Mouse (Mus musculus): ENCODE measurements at regions not wholly inside any gene's neighbourhood (a gene's known extent, or its start where the extent isn't known, plus 50 kb on each side); places are given as distances from the start of the nearest gene placed in this dataset.

DNA sequence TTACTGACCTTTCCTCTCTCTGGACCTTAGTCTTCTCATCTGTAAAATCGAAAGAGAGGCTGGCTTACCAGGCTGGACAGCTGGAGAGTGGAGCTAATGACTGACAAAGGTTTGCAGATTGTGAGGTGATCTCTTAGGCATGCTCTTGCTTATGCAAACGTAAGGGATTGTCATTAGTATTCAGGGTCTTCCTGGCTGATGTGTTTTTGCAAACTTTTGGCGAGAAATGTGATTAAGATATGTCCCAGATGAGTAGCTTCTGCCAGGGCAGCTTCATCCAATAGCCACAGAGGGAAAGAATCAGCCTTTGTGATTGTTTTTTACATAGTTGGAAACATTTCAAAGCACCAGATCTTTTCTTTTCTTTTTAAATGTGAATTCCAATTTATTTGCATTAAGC is 95.1 kb downstream of the Gm12728 start:
- H3K9me3 ChIP-seq (ENCODE audit: control insufficient read depth, low read length) = no peaks in the 10 kb centered on the region
- TF ChIP-seq POLR2A (IDR thresholded peaks at IDR 0.05; ENCODE audit: borderline replicate concordance, extremely low read depth, insufficient read depth, insufficient read length) = no peak
- no peaks in the 10 kb centered on the region for H3K36me3 ChIP-seq (ENCODE audit: control insufficient read depth, insufficient read depth, low read length)
- no peak overlapping the region for H3K27ac ChIP-seq (replicated peaks; ENCODE audit: low read depth, low read length)
- 56% methylated on average over 3 of the region's 3 CpGs for WGBS
- DNase-seq (ENCODE audit: low spot score) (peak; percentile 49), ATAC-seq (ENCODE audit: low FRiP score, low read depth) (no peak)
- H3K4me1 ChIP-seq (ENCODE audit: control insufficient read depth, insufficient read depth, low read length) = no peaks in the 10 kb centered on the region
- H3K9ac ChIP-seq (ENCODE audit: low read depth, low read length, severe bottlenecking) = no peak overlapping the region
- H3K27me3 ChIP-seq (ENCODE audit: control insufficient read depth, insufficient read depth, low read length) = no peaks in the 10 kb centered on the region
- H3K4me2 ChIP-seq (replicated peaks; ENCODE audit: low read depth, low read length, severe bottlenecking) = no peak overlapping the region
- H3K4me3 ChIP-seq (replicated peaks; ENCODE audit: low read length) = no peak overlapping the region

DNA sequence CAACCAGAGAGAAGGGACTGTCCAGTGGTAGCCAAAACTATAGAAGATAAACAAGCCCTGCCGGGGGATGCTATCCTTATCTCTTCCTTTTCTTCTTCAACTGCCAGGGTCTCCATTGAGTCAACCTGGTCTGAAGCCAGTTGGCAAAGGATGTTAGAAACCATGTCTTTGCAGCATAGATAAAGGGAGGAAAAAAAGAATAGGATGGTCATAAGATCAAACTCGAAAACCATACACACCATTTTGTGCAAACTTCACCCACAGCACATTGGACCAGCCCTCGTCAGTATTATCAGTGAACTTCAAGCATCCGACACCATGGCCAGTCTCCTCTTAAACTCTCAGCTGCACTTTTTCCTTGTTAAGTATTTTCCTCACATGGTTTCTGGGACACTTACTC is 101.8 kb downstream of the Gm12728 start:
- no peak overlapping the region for H3K4me2 ChIP-seq (replicated peaks; ENCODE audit: low read depth, low read length, severe bottlenecking)
- no peak overlapping the region for H3K27ac ChIP-seq (replicated peaks; ENCODE audit: low read depth, low read length)
- 83% methylated on average over 4 of the region's 4 CpGs for WGBS
- no peak overlapping the region for H3K9ac ChIP-seq (ENCODE audit: low read depth, low read length, severe bottlenecking)
- no peak for ATAC-seq (ENCODE audit: low FRiP score, low read depth)
- DNase-seq (ENCODE audit: low spot score) = no peak
- no peaks in the 10 kb centered on the region for H3K27me3 ChIP-seq (ENCODE audit: control insufficient read depth, insufficient read depth, low read length)
- H3K4me1 ChIP-seq (ENCODE audit: control insufficient read depth, insufficient read depth, low read length) = no peaks in the 10 kb centered on the region
- TF ChIP-seq POLR2A (IDR thresholded peaks at IDR 0.05; ENCODE audit: borderline replicate concordance, extremely low read depth, insufficient read depth, insufficient read length) = no peak
- no peak overlapping the region for H3K4me3 ChIP-seq (replicated peaks; ENCODE audit: low read length)
- H3K9me3 ChIP-seq (ENCODE audit: control insufficient read depth, low read length) = no peaks in the 10 kb centered on the region
- H3K36me3 ChIP-seq (ENCODE audit: control insufficient read depth, insufficient read depth, low read length) = no peaks in the 10 kb centered on the region

DNA sequence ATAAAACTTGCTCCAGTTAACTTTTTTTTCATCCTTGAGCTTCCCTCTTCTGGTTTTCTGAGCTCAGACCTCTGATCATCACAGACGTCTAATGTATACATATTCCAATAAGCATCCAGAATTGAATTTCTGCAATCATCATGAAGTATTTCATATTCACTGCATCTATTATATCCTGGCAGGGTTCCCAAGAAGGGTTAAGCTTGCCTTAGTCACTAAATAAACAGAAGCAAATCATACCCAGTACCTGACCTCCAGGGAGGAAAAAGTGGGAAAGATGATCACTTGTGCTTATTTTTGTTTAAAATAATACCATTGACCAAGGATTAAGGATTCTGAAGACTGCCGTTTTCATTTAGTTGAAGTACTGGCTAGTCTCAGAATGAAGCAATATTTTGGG is 102.4 kb downstream of the Gm12728 start:
- Histone ChIP-seq H3K4me2 (replicated peaks; ENCODE audit: low read depth, low read length, severe bottlenecking) (no peak overlapping the region), H3K9ac (ENCODE audit: low read depth, low read length, severe bottlenecking) (no peak overlapping the region), H3K36me3 (ENCODE audit: control insufficient read depth, insufficient read depth, low read length) (no peaks in the 10 kb centered on the region), H3K9me3 (ENCODE audit: control insufficient read depth, low read length) (no peaks in the 10 kb centered on the region), H3K4me3 (replicated peaks; ENCODE audit: low read length) (no peak overlapping the region), H3K27me3 (ENCODE audit: control insufficient read depth, insufficient read depth, low read length) (no peaks in the 10 kb centered on the region), H3K4me1 (ENCODE audit: control insufficient read depth, insufficient read depth, low read length) (no peaks in the 10 kb centered on the region), H3K27ac (replicated peaks; ENCODE audit: low read depth, low read length) (no peak overlapping the region)
- no peak for TF ChIP-seq POLR2A (IDR thresholded peaks at IDR 0.05; ENCODE audit: borderline replicate concordance, extremely low read depth, insufficient read depth, insufficient read length)
- WGBS = 74% methylated on average over 2 of the region's 2 CpGs
- ATAC-seq (ENCODE audit: low FRiP score, low read depth) (no peak), DNase-seq (ENCODE audit: low spot score) (no peak)

DNA sequence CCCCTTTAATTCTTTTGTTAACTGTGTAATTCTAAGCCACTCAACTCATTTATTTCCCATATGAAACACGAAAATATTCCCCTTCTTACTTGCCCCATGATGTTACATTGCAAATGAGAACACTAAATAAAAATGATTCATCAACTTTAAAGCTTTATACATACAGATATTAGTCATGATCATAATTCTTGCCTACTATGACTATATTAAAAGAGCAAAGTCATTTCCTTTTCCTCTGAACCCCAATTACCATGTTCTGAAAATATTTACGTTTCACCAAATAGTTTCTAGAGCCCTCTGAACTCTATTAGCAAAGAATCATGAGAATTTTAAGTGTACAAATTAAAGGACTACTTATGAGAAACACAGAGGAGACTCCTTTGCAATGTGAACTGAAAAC is 105.4 kb downstream of the Gm12728 start:
- 65% methylated on average over 2 of the region's 2 CpGs for WGBS
- H3K4me2 ChIP-seq (replicated peaks; ENCODE audit: low read depth, low read length, severe bottlenecking) = no peak overlapping the region
- no peak overlapping the region for H3K27ac ChIP-seq (replicated peaks; ENCODE audit: low read depth, low read length)
- no peaks in the 10 kb centered on the region for H3K27me3 ChIP-seq (ENCODE audit: control insufficient read depth, insufficient read depth, low read length)
- H3K9ac ChIP-seq (ENCODE audit: low read depth, low read length, severe bottlenecking) = no peak overlapping the region
- no peaks in the 10 kb centered on the region for H3K36me3 ChIP-seq (ENCODE audit: control insufficient read depth, insufficient read depth, low read length)
- no peak for ATAC-seq (ENCODE audit: low FRiP score, low read depth)
- no peaks in the 10 kb centered on the region for H3K9me3 ChIP-seq (ENCODE audit: control insufficient read depth, low read length)
- no peak for TF ChIP-seq POLR2A (IDR thresholded peaks at IDR 0.05; ENCODE audit: borderline replicate concordance, extremely low read depth, insufficient read depth, insufficient read length)
- H3K4me1 ChIP-seq (ENCODE audit: control insufficient read depth, insufficient read depth, low read length) = no peaks in the 10 kb centered on the region
- no peak overlapping the region for H3K4me3 ChIP-seq (replicated peaks; ENCODE audit: low read length)
- no peak for DNase-seq (ENCODE audit: low spot score)

DNA sequence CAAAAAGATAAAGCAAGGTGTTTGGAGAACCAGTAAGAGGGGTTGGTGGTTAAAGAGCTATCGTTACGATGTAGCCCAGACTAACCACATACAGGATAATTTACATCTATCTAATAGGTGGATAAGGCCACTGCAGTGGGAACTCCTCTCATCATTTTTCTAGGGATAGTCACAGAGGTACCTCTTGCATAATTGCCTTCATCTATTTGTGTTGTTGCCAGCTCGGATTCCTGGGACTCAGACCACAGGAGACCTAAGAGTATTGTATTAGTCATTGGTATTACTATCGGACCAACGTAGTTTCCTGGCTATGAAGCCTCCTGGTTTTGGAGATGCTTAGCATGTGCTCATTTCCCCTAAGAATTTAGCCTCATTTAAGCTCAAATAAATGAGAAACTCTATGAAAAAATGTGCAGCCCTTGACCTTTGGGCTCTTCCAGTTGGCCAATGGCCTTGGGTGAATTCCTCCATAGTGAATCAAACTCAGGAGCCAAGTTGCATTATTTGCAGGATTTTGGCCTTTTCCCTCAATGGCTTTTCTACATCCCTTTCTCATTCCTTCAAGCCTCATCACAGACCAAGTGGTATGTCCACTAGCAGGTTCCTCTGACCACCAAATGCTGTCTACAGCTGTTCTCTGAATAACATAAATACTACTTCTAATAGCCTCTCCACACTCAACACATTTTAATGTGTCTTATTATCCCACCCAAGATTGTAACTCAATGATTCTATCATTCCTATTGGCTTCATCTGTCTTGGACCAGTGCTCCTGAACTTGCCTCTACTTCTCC is 108.6 kb downstream of the Gm12728 start:
- WGBS = 92% methylated on average over 5 of the region's 5 CpGs
- TF ChIP-seq POLR2A (IDR thresholded peaks at IDR 0.05; ENCODE audit: borderline replicate concordance, extremely low read depth, insufficient read depth, insufficient read length) = no peak
- ATAC-seq (ENCODE audit: low FRiP score, low read depth) = no peak
- Histone ChIP-seq H3K9me3 (ENCODE audit: control insufficient read depth, low read length) (no peaks in the 10 kb centered on the region), H3K4me3 (replicated peaks; ENCODE audit: low read length) (no peak overlapping the region), H3K36me3 (ENCODE audit: control insufficient read depth, insufficient read depth, low read length) (no peaks in the 10 kb centered on the region), H3K4me1 (ENCODE audit: control insufficient read depth, insufficient read depth, low read length) (peaks cover 7% of the 10 kb centered on the region; the same call in 1 of the 2 replicates), H3K4me2 (replicated peaks; ENCODE audit: low read depth, low read length, severe bottlenecking) (no peak overlapping the region), H3K9ac (ENCODE audit: low read depth, low read length, severe bottlenecking) (no peak overlapping the region), H3K27ac (replicated peaks; ENCODE audit: low read depth, low read length) (no peak overlapping the region), H3K27me3 (ENCODE audit: control insufficient read depth, insufficient read depth, low read length) (no peaks in the 10 kb centered on the region)
- DNase-seq (ENCODE audit: low spot score) = no peak
